Mouse (Mus musculus): ENCODE measurements around the gene D430019H16Rik.

- TF ChIP-seq GATA1 (IDR thresholded peaks at IDR 0.05; ENCODE audit: low read length) = no peak
- no peak for TF ChIP-seq TAL1 (IDR thresholded peaks at IDR 0.05; ENCODE audit: low read length)
These were observed 78.2 kb downstream of the D430019H16Rik start for GRCm38 (mm10) chr12:105531724-105532371.

Measured in erythroblast, embryonic 14.5 days (primary cell).